Mouse (Mus musculus) forebrain, embryonic 12.5 days (tissue): Measurements from ENCODE around the gene Rgl1. TPM values are rescaled to one million over a fixed set of nuclear protein-coding genes. Genes with fewer than 3 reads are reported as not detected.

Experiments
- ATAC-seq: fragments of 200-750 bp; cut with Nextera tagmentation; 2 replicates; pipeline ENCODE4 v1.8.0; 2017; ENCODE audit warnings: moderate TSS enrichment; ENCODE audit not compliant: low FRiP score
- H3K27ac ChIP-seq: fragments of 300-500 bp; sonication (generic); 2 replicates; pipeline ENCODE4 v1.5.1; 2016; ENCODE audit warnings: mild to moderate bottlenecking
- H3K27me3 ChIP-seq: fragments of 300-500 bp; sonication (generic); 2 replicates; pipeline ENCODE4 v1.6.1; 2016; ENCODE audit warnings: mild to moderate bottlenecking
- H3K36me3 ChIP-seq: fragments of 300-500 bp; sonication (generic); replicated peaks from 2 replicates; pipeline ENCODE4 v1.6.1; 2016; ENCODE audit warnings: mild to moderate bottlenecking
- H3K4me1 ChIP-seq: fragments of 300-500 bp; sonication (generic); 2 replicates; pipeline ENCODE4 v1.6.1; 2016
- H3K4me2 ChIP-seq: fragments of 300-500 bp; sonication (generic); 2 replicates; pipeline ENCODE4 v1.6.1; 2016; ENCODE audit warnings: mild to moderate bottlenecking, moderate library complexity
- H3K4me3 ChIP-seq: fragments of 300-500 bp; sonication (generic); replicated peaks from 2 replicates; pipeline ENCODE4 v1.5.1; 2016; ENCODE audit warnings: mild to moderate bottlenecking
- H3K9ac ChIP-seq: fragments of 300-500 bp; sonication (generic); 2 replicates; pipeline ENCODE4 v1.6.1; 2016; ENCODE audit warnings: mild to moderate bottlenecking
- H3K9me3 ChIP-seq: fragments of 300-500 bp; sonication (generic); 2 replicates; pipeline ENCODE4 v1.6.1; 2016
- WGBS: fragments of 180-500 bp; shearing (Covaris S2); methylation state at CpG from one replicate; pipeline ENCODE4 v1.1.7; 2016; 5-methylcytosine and 5-hydroxymethylcytosine counted together
- polyA plus RNA-seq: library from polyadenylated mRNA; unstranded; fragments of >200 nt; fragmentation: Nextera tagmentation; extraction: Ambion mirVana; gene quantifications from 2 replicates; pipeline ENCODE4 v1.2.1, GENCODE M21; 2016

Gene Rgl1
- polyA plus RNA-seq, 1 experiment from 2014 or later = 20.9 TPM

DNA sequence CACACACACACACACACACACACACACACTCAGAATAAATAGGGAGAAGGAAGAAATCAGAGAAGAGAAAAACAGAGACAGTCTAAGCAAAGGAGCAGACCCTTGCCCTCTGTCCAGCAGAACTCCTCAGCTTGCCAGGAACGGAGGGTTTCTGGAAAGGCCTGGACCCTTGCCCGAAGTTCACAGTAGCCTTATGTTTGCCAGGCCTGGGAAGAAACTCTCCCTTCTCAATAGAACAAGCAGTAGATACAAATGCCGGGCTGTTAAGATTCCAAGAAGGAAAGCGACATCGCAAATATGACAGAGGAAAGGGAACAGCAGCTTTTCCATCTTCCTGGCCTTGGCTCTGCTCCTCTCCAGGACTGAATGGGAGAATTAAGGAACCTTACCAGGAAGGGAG is 205.7 kb downstream of the Rgl1 start:
- Histone ChIP-seq H3K4me3 (no peak overlapping the region), H3K27me3 (no peaks in the 10 kb centered on the region), H3K4me2 (no peak overlapping the region), H3K9me3 (no peaks in the 10 kb centered on the region), H3K27ac (no peak overlapping the region), H3K9ac (no peak overlapping the region), H3K4me1 (peaks cover 29% of the 10 kb centered on the region), H3K36me3 (no peaks in the 10 kb centered on the region)
- ATAC-seq = no peak
- WGBS = 92% methylated on average over 5 of the region's 5 CpGs

DNA sequence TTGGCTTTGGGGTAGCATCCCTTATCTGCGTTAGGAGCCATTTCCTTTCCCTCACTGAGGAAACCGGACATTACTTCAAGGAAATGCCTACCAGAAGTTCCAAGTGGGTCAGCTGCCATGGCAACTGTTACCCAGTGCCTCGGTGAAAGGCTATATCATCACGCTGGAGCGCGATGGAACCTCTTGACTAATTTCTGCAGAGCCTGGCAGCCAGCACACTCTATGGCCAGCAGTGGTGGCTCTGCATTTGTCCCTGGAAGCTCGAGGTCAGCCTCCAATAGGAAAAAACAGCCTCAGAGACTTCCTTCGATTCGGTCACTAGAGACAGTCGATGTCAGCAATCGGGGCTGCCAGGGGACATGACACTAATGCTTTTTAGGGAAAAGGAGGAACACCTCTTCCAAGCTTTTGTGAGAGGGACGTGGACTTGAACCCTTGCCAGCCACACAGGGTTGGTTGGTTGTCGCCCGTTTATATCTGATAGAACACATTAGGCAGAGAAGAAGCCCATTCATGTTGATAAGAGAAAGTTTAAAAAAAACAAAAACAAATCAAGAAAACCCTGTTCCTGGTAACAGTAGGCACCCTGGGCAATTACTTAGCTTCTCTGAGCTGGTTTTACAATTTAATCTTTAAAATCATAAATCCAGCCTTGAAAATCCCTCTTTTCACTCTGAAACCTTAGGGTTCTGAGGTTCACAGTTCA is 209.4 kb downstream of the Rgl1 start:
- H3K9me3 ChIP-seq = no peaks in the 10 kb centered on the region
- peaks cover 35% of the 10 kb centered on the region for H3K4me1 ChIP-seq
- H3K9ac ChIP-seq = no peak overlapping the region
- H3K36me3 ChIP-seq = peaks cover 9% of the 10 kb centered on the region; the same call in 1 of the 2 replicates
- ATAC-seq = peak; percentile 80
- peak overlapping the region; percentile 15 for H3K4me2 ChIP-seq
- WGBS = 45% methylated on average over 14 of the region's 14 CpGs
- H3K27ac ChIP-seq = peak overlapping the region; percentile 83
- no peak overlapping the region for H3K4me3 ChIP-seq
- no peaks in the 10 kb centered on the region for H3K27me3 ChIP-seq

DNA sequence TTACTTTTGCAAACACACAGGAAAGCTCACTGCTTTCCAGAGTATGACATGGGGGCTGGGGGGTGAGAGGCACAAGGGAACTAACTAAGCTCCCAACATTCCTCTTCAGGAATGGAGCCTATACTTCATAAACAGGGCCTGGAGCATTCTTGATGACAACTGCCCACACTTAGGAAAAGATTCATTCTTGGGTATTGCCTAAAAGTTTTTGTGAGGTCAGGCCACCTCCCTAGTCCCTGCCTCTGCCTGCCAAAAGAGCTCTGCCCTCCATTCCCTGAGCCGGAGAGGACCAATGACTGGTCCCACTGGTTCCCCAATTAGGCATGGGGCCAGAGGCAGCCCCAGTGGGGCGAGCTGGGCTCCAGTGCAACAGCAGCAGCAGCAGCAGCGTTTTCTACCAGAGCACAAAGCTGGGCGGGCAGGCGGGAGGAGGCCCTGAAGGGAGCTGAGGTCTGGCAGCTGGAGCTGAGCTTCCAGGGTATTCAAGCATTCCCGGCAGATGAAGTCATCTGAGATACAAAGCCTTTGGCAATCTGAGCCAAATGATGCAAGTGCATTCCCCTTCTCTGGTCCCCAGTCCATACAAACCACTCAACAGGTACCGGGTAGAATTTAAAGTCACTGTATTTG is 210.1 kb downstream of the Rgl1 start:
- H3K9ac ChIP-seq = no peak overlapping the region

DNA sequence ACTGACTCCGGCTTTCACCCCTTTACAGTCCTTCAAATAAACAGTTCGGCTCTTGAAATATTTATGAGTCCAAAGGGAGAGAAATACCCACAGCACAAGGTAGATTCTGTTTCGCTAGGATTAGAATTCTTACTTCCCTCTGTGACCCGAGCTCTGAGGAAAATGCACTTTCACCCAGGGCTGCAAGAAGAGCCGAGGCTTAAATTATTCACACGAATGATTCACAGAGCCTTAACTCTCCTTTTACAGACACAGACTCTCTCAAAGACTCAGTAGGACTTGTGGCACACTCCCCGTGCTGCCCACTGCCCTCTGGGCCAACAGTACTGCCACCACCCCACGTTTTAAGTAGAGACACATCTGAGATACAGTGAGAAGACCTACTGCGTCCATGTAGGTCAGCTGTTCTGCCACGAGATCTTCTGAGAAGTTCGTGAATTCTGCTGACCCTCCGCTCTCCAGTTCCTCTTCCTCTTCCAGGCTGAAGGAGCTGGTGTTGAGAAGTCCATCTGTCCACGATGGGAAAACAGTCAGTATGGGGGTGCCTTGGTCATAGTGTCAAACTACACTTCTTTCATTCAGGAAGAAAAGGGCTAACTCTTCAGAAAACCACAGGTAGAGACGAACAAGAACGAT is 212.1 kb downstream of the Rgl1 start:
- no peaks in the 10 kb centered on the region for H3K9me3 ChIP-seq
- no peak for ATAC-seq
- peaks cover 13% of the 10 kb centered on the region; the same call in 1 of the 2 replicates for H3K36me3 ChIP-seq
- no peak overlapping the region for H3K4me2 ChIP-seq
- no peak overlapping the region for H3K27ac ChIP-seq
- 80% methylated on average over 15 of the region's 15 CpGs for WGBS
- H3K9ac ChIP-seq = no peak overlapping the region
- H3K27me3 ChIP-seq = no peaks in the 10 kb centered on the region
- peaks cover 30% of the 10 kb centered on the region for H3K4me1 ChIP-seq
- no peak overlapping the region for H3K4me3 ChIP-seq

More for the DNA sequence above, 210.1 kb downstream of the Rgl1 start:
- H3K9me3 ChIP-seq = no peaks in the 10 kb centered on the region
- H3K4me2 ChIP-seq = peak overlapping the region; percentile 15
- H3K4me3 ChIP-seq = no peak overlapping the region
- no peaks in the 10 kb centered on the region for H3K27me3 ChIP-seq
- H3K27ac ChIP-seq = peak overlapping the region; percentile 83
- H3K36me3 ChIP-seq = peaks cover 13% of the 10 kb centered on the region; the same call in 1 of the 2 replicates
- ATAC-seq = peak; percentile 94
- peaks cover 30% of the 10 kb centered on the region for H3K4me1 ChIP-seq
- WGBS = 7% methylated on average over 7 of the region's 7 CpGs

DNA sequence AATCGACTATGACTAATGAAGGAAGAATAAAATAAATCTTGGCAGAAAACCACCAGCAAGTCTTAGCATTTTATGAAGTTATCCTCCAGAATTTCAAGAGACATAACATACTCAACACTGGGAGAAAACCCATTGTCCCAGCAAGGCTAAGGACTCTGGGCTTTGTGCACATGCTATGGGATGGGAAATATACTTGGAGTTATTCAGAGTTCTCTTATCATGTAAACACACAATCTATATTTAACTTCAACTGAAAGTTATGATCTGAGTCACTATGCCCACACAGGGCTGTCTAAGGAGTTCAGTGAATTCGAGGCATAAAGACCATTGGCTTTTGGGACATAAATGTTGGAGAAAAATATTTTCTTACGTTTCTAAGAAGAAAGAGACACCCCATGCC is 215.2 kb downstream of the Rgl1 start:
- Histone ChIP-seq H3K4me1 (peaks cover 11% of the 10 kb centered on the region), H3K36me3 (peaks cover 24% of the 10 kb centered on the region), H3K27ac (no peak overlapping the region), H3K9ac (no peak overlapping the region), H3K4me2 (no peak overlapping the region), H3K9me3 (no peaks in the 10 kb centered on the region), H3K4me3 (no peak overlapping the region), H3K27me3 (no peaks in the 10 kb centered on the region)
- WGBS = 85% methylated on average over 3 of the region's 3 CpGs
- no peak for ATAC-seq

DNA sequence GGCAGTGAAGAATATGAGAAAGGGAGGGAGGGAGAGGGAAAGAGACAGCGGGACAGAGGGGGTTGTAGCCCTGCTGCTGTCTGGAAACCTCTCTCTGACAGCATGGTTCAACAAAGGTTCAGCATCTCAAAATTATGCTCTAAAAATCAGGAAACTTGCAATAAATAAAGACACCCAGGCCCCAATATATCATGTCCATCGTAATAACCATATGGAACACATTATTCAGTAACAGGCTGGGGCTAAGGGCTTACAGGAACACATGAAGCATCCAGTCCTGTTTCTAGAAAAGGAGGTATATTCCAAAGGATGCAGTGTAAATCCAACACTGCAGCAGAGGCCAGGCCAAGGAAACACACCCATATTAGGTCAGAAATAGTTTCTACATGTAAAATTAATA is 215.6 kb downstream of the Rgl1 start:
- Histone ChIP-seq H3K27ac (no peak overlapping the region), H3K9me3 (no peaks in the 10 kb centered on the region), H3K36me3 (peaks cover 27% of the 10 kb centered on the region), H3K27me3 (no peaks in the 10 kb centered on the region), H3K9ac (no peak overlapping the region), H3K4me3 (no peak overlapping the region), H3K4me2 (no peak overlapping the region), H3K4me1 (peaks cover 7% of the 10 kb centered on the region)
- WGBS = 88% methylated on average over 2 of the region's 2 CpGs
- ATAC-seq = no peak

DNA sequence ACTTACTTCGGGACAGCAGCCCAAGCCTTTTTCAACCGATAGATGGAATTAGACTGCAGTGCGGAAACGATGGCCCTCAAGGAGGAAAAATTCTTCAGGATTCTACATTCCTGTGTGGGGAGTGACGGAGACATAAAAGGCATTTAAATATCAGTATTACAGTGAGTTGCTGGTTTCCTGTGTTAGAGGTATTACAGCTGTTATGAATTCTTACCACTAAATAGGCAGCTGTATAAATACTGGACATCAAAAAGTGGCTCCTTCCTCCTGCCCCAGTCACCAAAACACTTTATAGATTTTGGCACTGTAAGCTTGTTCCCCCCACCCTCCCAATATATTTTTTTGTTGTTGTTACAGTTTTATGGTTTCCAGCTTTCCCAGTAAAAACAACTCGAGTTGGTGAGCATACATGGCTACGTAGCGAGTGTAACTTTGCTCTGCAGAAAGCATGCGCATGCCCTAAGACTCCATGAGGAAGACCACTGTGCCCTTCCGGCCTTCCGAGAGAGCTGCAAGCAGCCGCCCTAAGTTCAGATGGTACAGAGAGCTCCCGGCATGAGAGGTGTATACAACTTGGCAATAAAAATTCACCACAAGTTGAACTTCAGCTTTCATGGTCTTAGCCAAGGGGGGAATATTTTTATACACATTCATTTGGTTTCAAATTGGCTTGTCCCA is 217.0 kb downstream of the Rgl1 start:
- Histone ChIP-seq H3K9ac (no peak overlapping the region), H3K4me1 (no peaks in the 10 kb centered on the region), H3K27ac (no peak overlapping the region), H3K9me3 (no peaks in the 10 kb centered on the region), H3K4me2 (no peak overlapping the region), H3K4me3 (no peak overlapping the region), H3K27me3 (no peaks in the 10 kb centered on the region), H3K36me3 (peaks cover 31% of the 10 kb centered on the region)
- WGBS = 91% methylated on average over 13 of the region's 13 CpGs
- no peak for ATAC-seq

DNA sequence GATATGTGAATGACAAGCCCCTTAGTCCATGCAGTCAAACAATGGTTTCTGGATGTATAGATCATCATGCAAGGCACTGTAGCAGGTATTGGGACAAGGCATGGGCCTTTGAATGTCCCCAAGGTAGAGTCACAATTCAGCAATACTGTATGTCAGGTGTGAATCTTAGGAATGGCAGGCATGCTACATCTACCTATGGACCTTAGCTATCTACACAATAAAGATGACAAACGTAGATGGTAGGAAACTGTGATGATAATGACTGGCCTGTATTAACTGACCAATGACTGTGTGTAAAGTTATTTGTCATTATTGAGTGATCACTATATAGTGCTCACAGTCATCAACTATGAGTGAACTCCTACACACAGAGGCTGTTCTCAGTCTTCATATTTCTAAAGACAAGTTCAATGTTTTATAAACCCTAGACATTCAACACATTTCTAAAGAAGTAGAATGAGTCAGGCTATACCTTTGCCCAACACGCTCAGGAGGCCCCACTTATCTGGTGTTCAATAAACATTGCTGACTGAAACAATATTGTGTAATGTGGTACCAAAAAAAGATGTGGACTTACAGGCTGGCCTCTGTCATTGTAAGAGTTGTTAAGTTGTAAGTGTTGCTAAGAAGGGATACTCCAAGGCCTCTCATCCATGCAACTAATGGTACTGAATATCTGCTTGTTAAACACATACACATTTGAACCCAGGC is 222.5 kb downstream of the Rgl1 start:
- Histone ChIP-seq H3K4me1 (no peaks in the 10 kb centered on the region), H3K9me3 (no peaks in the 10 kb centered on the region), H3K4me2 (no peak overlapping the region), H3K9ac (no peak overlapping the region), H3K36me3 (peaks cover 31% of the 10 kb centered on the region), H3K4me3 (no peak overlapping the region), H3K27ac (no peak overlapping the region), H3K27me3 (no peaks in the 10 kb centered on the region)
- WGBS = 88% methylated on average over 2 of the region's 2 CpGs
- ATAC-seq = no peak

DNA sequence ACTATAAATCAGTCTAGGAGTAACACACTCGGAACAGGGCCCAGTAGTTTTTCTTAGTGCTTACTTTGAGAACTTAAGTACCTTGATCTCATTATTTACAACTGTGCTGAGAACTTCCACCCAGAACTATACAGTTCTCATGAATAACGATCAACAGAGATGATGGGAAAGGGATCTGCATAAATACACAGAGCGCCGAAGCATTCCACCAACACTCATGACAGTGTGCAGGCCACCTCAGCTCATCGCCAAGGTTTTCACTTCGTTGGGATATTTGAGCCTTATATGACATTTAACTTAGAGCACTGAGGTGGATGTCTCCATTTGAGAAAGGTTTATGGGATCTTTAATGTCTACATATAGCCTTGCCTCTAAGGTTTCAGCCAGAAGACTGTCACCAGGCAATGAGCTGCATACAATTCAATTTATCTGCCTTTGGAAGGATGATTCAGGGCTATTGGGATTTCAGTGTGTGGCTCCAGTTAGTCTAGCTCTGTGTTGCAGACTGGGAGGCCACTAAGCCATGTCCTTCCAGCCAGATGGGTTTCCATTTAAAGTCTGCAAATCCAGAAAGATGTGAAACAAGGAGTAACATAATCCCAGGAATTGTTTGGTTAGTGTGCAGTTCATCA is 223.3 kb downstream of the Rgl1 start:
- ATAC-seq = no peak
- no peak overlapping the region for H3K27ac ChIP-seq
- H3K36me3 ChIP-seq = peaks cover 31% of the 10 kb centered on the region
- H3K4me1 ChIP-seq = no peaks in the 10 kb centered on the region
- no peaks in the 10 kb centered on the region for H3K27me3 ChIP-seq
- no peak overlapping the region for H3K4me2 ChIP-seq
- no peak overlapping the region for H3K9ac ChIP-seq
- H3K4me3 ChIP-seq = no peak overlapping the region
- H3K9me3 ChIP-seq = no peaks in the 10 kb centered on the region
- 90% methylated on average over 6 of the region's 6 CpGs for WGBS

DNA sequence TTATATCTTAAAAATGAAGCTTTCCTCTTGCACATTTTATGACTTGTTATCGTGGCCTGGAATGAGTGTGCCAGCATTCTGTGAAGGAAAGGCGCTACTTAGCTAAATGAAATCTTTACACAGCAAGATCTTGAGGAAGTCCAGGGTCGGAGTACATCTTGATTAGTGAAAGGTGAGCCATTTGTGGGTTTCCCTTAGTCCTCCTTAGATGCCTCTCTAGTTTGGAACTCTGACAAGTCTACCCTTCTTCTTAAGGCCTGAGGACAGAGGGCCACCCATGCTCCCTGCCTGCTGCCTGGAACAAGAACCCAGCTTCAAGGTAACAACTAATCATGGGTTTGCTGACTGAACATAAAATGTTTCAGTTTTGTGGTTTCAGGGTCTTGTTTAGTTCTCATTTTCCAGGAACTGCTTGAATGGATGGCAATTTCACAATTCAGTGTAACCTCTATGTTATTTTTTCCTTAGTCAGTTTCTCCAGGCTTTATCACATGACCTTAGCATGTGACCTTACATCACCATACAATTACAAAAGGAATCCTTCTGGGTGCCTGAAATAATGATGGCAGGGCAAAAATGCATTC is 225.8 kb downstream of the Rgl1 start:
- Histone ChIP-seq H3K27ac (no peak overlapping the region), H3K9me3 (no peaks in the 10 kb centered on the region), H3K4me3 (no peak overlapping the region), H3K9ac (no peak overlapping the region), H3K36me3 (peaks cover 20% of the 10 kb centered on the region), H3K4me1 (no peaks in the 10 kb centered on the region), H3K27me3 (no peaks in the 10 kb centered on the region), H3K4me2 (no peak overlapping the region)
- WGBS = 97% methylated on average over 3 of the region's 3 CpGs
- no peak for ATAC-seq

DNA sequence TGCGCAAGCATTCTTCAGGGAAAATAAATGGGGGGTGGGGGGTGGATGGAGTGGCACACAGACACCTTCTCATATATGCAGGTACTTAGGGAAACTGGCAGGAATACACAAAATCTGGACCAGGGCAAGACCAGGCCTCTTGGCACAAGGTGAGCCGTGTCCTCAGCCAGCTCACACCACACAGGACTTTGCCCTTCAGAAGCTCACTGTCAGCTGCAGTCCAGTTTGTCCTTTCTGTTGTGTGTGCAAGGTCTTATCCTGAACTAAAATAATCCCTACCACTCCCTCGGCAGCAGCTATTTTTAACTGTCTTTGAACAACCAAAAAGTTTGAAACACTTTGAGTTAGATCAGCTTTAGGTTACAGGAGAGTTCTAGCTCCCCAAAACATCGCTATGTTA is 227.3 kb downstream of the Rgl1 start:
- 91% methylated on average over 4 of the region's 4 CpGs for WGBS
- ATAC-seq = no peak
- H3K4me1 ChIP-seq = no peaks in the 10 kb centered on the region
- H3K9me3 ChIP-seq = no peaks in the 10 kb centered on the region
- H3K4me3 ChIP-seq = no peak overlapping the region
- peaks cover 12% of the 10 kb centered on the region for H3K36me3 ChIP-seq
- no peak overlapping the region for H3K9ac ChIP-seq
- no peak overlapping the region for H3K4me2 ChIP-seq
- no peaks in the 10 kb centered on the region for H3K27me3 ChIP-seq
- H3K27ac ChIP-seq = no peak overlapping the region
